18 mouse cellular contexts compared by ENCODE assay signal in genomic region chr5:20861901-20862300, GRCm38 (mm10).
"Had no signal": no experiment of that assay in that cellular context is flagged by ENCODE, and none has a peak within 500 bp of the region (broad histone marks: within the 10 kb centered on the region; RNA-seq: fewer than 3 reads in every experiment).

No protein-coding gene starts in this region.

- ATAC-seq: liver, embryonic 12.5 days had no signal

- H3K27me3 ChIP-seq: limb, embryonic 13.5 days; liver, embryonic 12.5 days; liver, embryonic 15.5 days; lung, embryonic 15.5 days; megakaryocyte, embryonic 14.5 days had no signal

- H3K9ac ChIP-seq: limb, embryonic 13.5 days; liver, embryonic 12.5 days; liver, embryonic 15.5 days; lung, embryonic 15.5 days had no signal

- H3K4me1 ChIP-seq: limb, embryonic 10.5 days; limb, embryonic 13.5 days; liver, embryonic 15.5 days had no signal

- H3K4me2 ChIP-seq: limb, embryonic 13.5 days; liver, embryonic 12.5 days; liver, embryonic 15.5 days; lung, embryonic 15.5 days; midbrain, embryonic 11.5 days had no signal

- H3K36me3 ChIP-seq: liver, embryonic 15.5 days; lung, embryonic 15.5 days had no signal

- H3K4me3 ChIP-seq: limb, embryonic 10.5 days; limb, embryonic 13.5 days; liver, embryonic 12.5 days; liver, embryonic 15.5 days; lung, embryonic 15.5 days; megakaryocyte, embryonic 14.5 days had no signal

- DNase-seq: kidney, adult 18-20 months; kidney, postnatal 10 days; layer of hippocampus, adult 9-11 months; liver; lung, adult 18-20 months; lung, postnatal 10 days; lung, postnatal 36 days; midbrain, embryonic 14.5 days; thymus, adult 2 months; thymus, postnatal 14 days had no signal

- H3K27ac ChIP-seq: limb, embryonic 10.5 days; limb, embryonic 13.5 days; liver, embryonic 12.5 days; liver, embryonic 15.5 days; lung, embryonic 15.5 days; stomach, postnatal 0 days had no signal

- H3K9me3 ChIP-seq: limb, embryonic 10.5 days; limb, embryonic 13.5 days; liver, embryonic 12.5 days; liver, embryonic 15.5 days; lung, embryonic 15.5 days; megakaryocyte, embryonic 14.5 days had no signal
